Mouse (Mus musculus) MEL (cell line): ENCODE measurements around the gene Cpeb4.

Experiments used
- CHD1 ChIP-seq: IDR thresholded peaks from 2 replicates; pipeline ENCODE4 v1.6.1; 2012; ENCODE audit warnings: low read depth, mild to moderate bottlenecking, inconsistent platforms, low read length, improper control_type of control experiment
- CTCF ChIP-seq, 3 experiments: IDR thresholded peaks in 2 of 3; conservative IDR thresholded peaks in 1 of 3; 2 replicates each; pipeline ENCODE4 v1.5.1; 2011 to 2012; ENCODE audit warnings: low read length in 3 of 3, low read depth in 2 of 3, mild to moderate bottlenecking in 2 of 3, improper control_type of control experiment in 1 of 3, inconsistent platforms in 1 of 3, mixed read lengths in 1 of 3, moderate library complexity in 1 of 3; ENCODE audit not compliant: control insufficient read depth in 1 of 3, insufficient read depth in 1 of 3, poor library complexity in 1 of 3, severe bottlenecking in 1 of 3
- EP300 ChIP-seq, 2 experiments: IDR thresholded peaks; 2 replicates each; pipeline ENCODE4 v1.6.1; 2011; ENCODE audit warnings: improper control_type of control experiment in 2 of 2, low read length in 2 of 2, low read depth in 1 of 2, mild to moderate bottlenecking in 1 of 2
- ETS1 ChIP-seq: IDR thresholded peaks from 2 replicates; pipeline ENCODE4 v1.6.1; 2012; ENCODE audit warnings: low read depth, mild to moderate bottlenecking, inconsistent platforms, low read length, improper control_type of control experiment, moderate library complexity
- MAZ ChIP-seq: IDR thresholded peaks from 2 replicates; pipeline ENCODE4 v1.6.1; 2012; ENCODE audit warnings: low read depth, mild to moderate bottlenecking, inconsistent platforms, low read length, improper control_type of control experiment
- POLR2A ChIP-seq, 2 experiments: IDR thresholded peaks; 2 replicates each; pipeline ENCODE4 v1.6.1; 2011 to 2012; ENCODE audit warnings: low read length in 2 of 2, mild to moderate bottlenecking in 2 of 2, control low read depth in 1 of 2, improper control_type of control experiment in 1 of 2, low read depth in 1 of 2, moderate library complexity in 1 of 2; ENCODE audit not compliant: control insufficient read depth in 1 of 2, insufficient read depth in 1 of 2, poor library complexity in 1 of 2
- POLR2AphosphoS5 ChIP-seq: IDR thresholded peaks from 2 replicates; pipeline ENCODE4 v1.6.1; 2012; ENCODE audit warnings: low read depth, borderline replicate concordance, mild to moderate bottlenecking, inconsistent platforms, low read length, moderate library complexity, mixed read lengths
- RAD21 ChIP-seq: IDR thresholded peaks from 2 replicates; pipeline ENCODE4 v1.6.1; 2011; ENCODE audit warnings: mild to moderate bottlenecking, low read depth, low read length, improper control_type of control experiment

- TF ChIP-seq POLR2A (IDR thresholded peaks at IDR 0.05; ENCODE audit: control insufficient read depth in 1 of 2, insufficient read depth in 1 of 2, low read depth in 1 of 2, low read length in 2 of 2, poor library complexity in 1 of 2): no peak
- TF ChIP-seq RAD21: no peak
- no peak for TF ChIP-seq EP300 (IDR thresholded peaks at IDR 0.05; ENCODE audit: low read depth in 1 of 2, low read length in 2 of 2)
- no peak for TF ChIP-seq POLR2AphosphoS5
- no peak for TF ChIP-seq ETS1
- no peak for TF ChIP-seq CHD1
- TF ChIP-seq MAZ: no peak
- no peak for TF ChIP-seq CTCF (IDR thresholded peaks at IDR 0.05 in 2 of 3, conservative IDR thresholded peaks at IDR 0.05 in 1 of 3; ENCODE audit: control insufficient read depth in 1 of 3, insufficient read depth in 1 of 3, low read depth in 2 of 3, low read length in 3 of 3, poor library complexity in 1 of 3, severe bottlenecking in 1 of 3)
Measured at GRCm38 (mm10) chr11:31857479-31857878, 14.5 kb upstream of the Cpeb4 start.
